Mouse (Mus musculus) erythroblast, embryonic 14.5 days (primary cell): Measurements from ENCODE around the gene Ifitm6. TPM values are rescaled to one million over a fixed set of nuclear protein-coding genes. Genes with fewer than 3 reads are reported as not detected.
"Not testable (repeated sequence)": the region's sequence is repeated elsewhere in the genome, so short reads cannot be mapped to it uniquely, and the experiment has no call there.

ENCODE experiments used
- H3K27me3 ChIP-seq: 2 replicates; pipeline ENCODE4 v1.6.1; 2012; ENCODE audit warnings: inconsistent platforms; ENCODE audit not compliant: control insufficient read depth
- H3K36me3 ChIP-seq: 2 replicates; pipeline ENCODE4 v1.6.1; 2012; ENCODE audit warnings: mild to moderate bottlenecking, inconsistent platforms; ENCODE audit not compliant: control insufficient read depth
- H3K4me1 ChIP-seq: 2 replicates; pipeline ENCODE4 v1.6.1; 2012; ENCODE audit warnings: inconsistent platforms; ENCODE audit not compliant: control insufficient read depth
- H3K4me3 ChIP-seq: replicated peaks from 2 replicates; pipeline ENCODE3; 2012; ENCODE audit warnings: moderate library complexity, mild to moderate bottlenecking, inconsistent platforms
- H3K9me3 ChIP-seq: 2 replicates; pipeline ENCODE4 v1.6.1; 2012; ENCODE audit warnings: low read length, inconsistent platforms, mixed read lengths; ENCODE audit not compliant: control insufficient read depth
- GATA1 ChIP-seq: IDR thresholded peaks from 2 replicates; pipeline ENCODE4 v1.6.1; 2012; ENCODE audit warnings: low read length, inconsistent platforms, mixed read lengths
- TAL1 ChIP-seq: IDR thresholded peaks from 3 replicates; pipeline ENCODE4 v1.6.1; 2012; ENCODE audit warnings: low read length, inconsistent platforms, mixed read lengths
- polyA plus RNA-seq: library from polyadenylated mRNA; stranded (reverse); fragments of >175 nt; gene quantifications from 2 replicates; pipeline ENCODE4 v1.2.3, GENCODE M21; 2012

The Ifitm6 gene
- polyA plus RNA-seq, 1 experiment: not detected

GRCm38 (mm10) chr7:141046931-141047580 is 29.3 kb upstream of the Ifitm6 start:
- H3K4me1 ChIP-seq: peaks cover 56% of the 10 kb centered on the region
- TF ChIP-seq TAL1 (no peak), GATA1 (no peak)
- H3K9me3 ChIP-seq: no peaks in the 10 kb centered on the region
- H3K4me3 ChIP-seq: peak overlapping the region; percentile 25
- no peaks in the 10 kb centered on the region for H3K27me3 ChIP-seq
- H3K36me3 ChIP-seq: no peaks in the 10 kb centered on the region

- Histone ChIP-seq H3K9me3 (no peaks in the 10 kb centered on the region), H3K4me3 (no peak overlapping the region), H3K4me1 (peaks cover 68% of the 10 kb centered on the region), H3K36me3 (no peaks in the 10 kb centered on the region), H3K27me3 (no peaks in the 10 kb centered on the region)
- TF ChIP-seq GATA1 (0 out of 2 replicates have a peak, but pooled peaks have one; percentile 6), TAL1 (peak; percentile 47; the same call in 2 of the 3 replicates)
Observed at GRCm38 (mm10) chr7:141042539-141042938, 24.8 kb upstream of the Ifitm6 start.

- H3K27me3 ChIP-seq: no peaks in the 10 kb centered on the region
- H3K4me3 ChIP-seq: no peak overlapping the region
- H3K36me3 ChIP-seq: no peaks in the 10 kb centered on the region
- H3K9me3 ChIP-seq: no peaks in the 10 kb centered on the region
- peaks cover 61% of the 10 kb centered on the region for H3K4me1 ChIP-seq
- TF ChIP-seq TAL1 (no peak), GATA1 (no peak)
Observed at GRCm38 (mm10) chr7:141041661-141042060, 23.9 kb upstream of the Ifitm6 start.

GRCm38 (mm10) chr7:141040867-141041606 is 23.3 kb upstream of the Ifitm6 start:
- no peaks in the 10 kb centered on the region for H3K36me3 ChIP-seq
- H3K4me3 ChIP-seq: no peak overlapping the region
- H3K27me3 ChIP-seq: no peaks in the 10 kb centered on the region
- no peaks in the 10 kb centered on the region for H3K9me3 ChIP-seq
- TF ChIP-seq TAL1 (no peak), GATA1 (no peak)
- H3K4me1 ChIP-seq: peaks cover 56% of the 10 kb centered on the region

- H3K4me1 ChIP-seq: peaks cover 51% of the 10 kb centered on the region
- H3K27me3 ChIP-seq: no peaks in the 10 kb centered on the region
- no peaks in the 10 kb centered on the region for H3K36me3 ChIP-seq
- TF ChIP-seq TAL1: no peak
- no peak for TF ChIP-seq GATA1
- no peaks in the 10 kb centered on the region for H3K9me3 ChIP-seq
- no peak overlapping the region for H3K4me3 ChIP-seq
Observed at GRCm38 (mm10) chr7:141039386-141040107, 21.8 kb upstream of the Ifitm6 start.

- H3K27me3 ChIP-seq: no peaks in the 10 kb centered on the region
- H3K36me3 ChIP-seq: no peaks in the 10 kb centered on the region
- no peak overlapping the region for H3K4me3 ChIP-seq
- H3K9me3 ChIP-seq: no peaks in the 10 kb centered on the region
- no peak for TF ChIP-seq TAL1
- no peak for TF ChIP-seq GATA1
- peaks cover 43% of the 10 kb centered on the region for H3K4me1 ChIP-seq
Observed at GRCm38 (mm10) chr7:141038090-141039032, 20.6 kb upstream of the Ifitm6 start.

GRCm38 (mm10) chr7:141036624-141037023 is 18.9 kb upstream of the Ifitm6 start:
- H3K4me1 ChIP-seq: peaks cover 38% of the 10 kb centered on the region
- H3K9me3 ChIP-seq, H3K36me3 ChIP-seq, H3K4me3 ChIP-seq, H3K27me3 ChIP-seq: not testable (repeated sequence)

- no peak for TF ChIP-seq GATA1
- TF ChIP-seq TAL1: no peak
- Histone ChIP-seq H3K36me3 (no peaks in the 10 kb centered on the region), H3K9me3 (no peaks in the 10 kb centered on the region), H3K27me3 (no peaks in the 10 kb centered on the region), H3K4me1 (peaks cover 16% of the 10 kb centered on the region), H3K4me3 (no peak overlapping the region)
Observed at GRCm38 (mm10) chr7:141032458-141033167, 14.9 kb upstream of the Ifitm6 start.
